Mouse (Mus musculus): ENCODE data around the gene Ccdc92b.

Ccdc92b gene

DNA sequence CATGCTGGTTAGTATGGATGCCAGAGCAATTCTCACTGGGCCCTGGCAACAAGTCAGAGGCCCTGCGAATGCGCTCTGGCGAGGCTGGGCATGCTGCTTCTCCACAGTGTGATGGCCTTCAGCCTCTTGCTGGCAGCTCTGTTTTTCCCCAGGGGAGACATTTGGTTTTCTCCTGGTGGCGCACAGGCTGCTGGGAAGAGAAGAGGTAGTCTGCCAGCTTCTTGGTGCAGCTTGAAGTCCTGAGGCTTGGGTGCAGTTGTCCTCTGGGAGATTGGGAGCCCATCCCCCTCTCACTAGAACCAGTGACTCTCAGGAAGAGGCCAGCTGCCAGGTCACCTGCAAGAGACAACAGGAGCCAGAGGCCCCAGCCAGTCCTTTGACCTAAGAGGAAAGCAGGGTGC lies 33.4 kb downstream of the Ccdc92b start:
- DNase-seq (ENCODE audit: low read depth, low spot score): no peak

DNA sequence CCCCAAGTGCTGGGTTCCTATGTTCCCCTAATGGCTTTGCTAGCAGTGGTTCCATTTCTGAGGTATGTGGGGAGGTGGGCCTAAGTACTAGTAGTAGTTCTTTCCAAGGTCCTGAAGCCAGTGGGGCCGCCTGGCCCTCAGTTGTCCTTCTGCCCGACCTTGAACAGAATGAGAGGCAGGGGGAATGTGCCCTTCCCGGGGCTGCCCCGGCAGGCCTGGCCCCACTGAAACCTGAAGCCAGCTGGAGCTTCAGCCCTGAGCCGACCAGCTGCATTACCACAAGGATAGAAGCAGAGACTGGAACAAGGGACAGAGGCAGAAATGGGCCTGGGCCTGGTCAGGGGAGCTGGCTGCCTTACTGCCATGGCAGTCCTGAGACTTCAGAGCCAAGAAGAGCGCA lies 34.0 kb downstream of the Ccdc92b start:
- DNase-seq (ENCODE audit: low read depth, low spot score): no peak

DNA sequence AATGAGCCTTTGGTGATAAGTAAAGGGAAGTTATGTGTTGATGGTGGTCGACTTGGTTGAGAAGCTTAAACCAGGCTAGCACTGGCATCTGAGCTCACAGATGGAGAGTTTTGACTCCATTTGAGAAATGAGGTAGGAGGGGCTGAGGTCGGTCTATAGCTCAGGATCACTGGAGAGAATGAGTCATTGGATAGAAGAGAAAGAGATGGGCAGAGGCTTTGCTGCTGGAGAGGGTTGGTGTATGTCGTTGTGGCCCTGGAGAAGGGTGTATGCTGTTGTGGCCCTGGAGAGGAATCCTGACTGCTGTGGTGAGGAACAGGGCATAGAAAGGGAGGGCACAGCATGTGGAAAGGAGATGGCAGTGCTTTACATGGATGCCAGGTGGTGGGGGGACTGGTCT lies 36.5 kb downstream of the Ccdc92b start:
- DNase-seq (ENCODE audit: low read depth, low spot score): no peak

DNA sequence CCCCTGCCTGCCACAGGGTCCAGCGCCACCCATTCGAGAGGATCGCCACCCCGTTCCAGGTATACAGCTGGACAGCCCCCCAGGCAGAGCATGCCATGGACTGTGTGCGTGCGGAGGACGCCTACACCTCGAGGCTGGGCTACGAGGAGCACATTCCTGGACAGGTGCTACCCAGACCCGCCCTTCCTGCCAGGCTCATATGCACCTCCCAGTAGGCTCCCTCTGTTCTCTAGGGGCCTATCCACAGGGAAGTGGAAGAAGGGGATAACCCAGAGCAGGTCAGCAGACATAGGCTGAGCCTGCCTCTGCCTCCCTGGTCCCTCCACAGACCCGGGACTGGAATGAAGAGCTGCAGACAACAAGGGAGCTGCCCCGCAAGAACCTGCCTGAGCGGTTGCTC lies 40.9 kb downstream of the Ccdc92b start:
- no peak for DNase-seq (ENCODE audit: low read depth, low spot score)

DNA sequence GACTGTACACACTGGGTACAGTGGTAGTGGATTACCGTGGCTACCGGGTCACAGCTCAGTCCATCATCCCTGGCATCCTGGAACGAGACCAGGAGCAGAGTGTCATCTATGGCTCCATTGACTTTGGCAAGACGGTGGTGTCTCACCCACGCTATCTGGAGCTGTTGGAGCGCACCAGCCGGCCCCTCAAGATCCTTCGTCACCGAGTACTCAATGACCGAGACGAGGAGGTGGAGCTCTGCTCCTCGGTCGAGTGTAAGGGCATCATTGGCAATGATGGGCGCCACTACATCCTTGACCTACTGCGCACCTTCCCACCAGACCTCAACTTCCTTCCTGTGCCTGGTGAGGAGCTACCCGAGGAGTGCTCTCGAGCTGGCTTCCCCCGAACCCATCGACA lies 42.2 kb downstream of the Ccdc92b start:
- DNase-seq (ENCODE audit: low read depth, low spot score): no peak

DNA sequence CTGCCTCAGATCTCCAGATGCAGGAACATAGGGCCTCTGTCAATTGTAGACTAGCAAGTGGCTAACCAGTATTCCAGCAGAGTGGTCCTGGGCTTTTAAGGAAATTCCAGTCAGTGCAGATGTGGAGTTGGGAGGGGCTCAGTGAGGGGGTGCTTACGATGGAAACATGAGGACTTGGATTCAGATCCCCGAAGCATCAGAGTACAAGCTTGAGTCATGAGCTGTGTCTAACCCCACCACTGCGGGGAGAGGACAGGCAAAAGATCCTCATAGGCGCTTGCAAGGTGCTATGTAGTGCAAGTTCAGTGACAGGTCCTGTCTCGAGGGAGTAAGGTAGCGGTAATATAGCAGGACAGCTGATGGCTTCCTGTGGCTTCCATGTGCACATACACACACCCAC lies 42.8 kb downstream of the Ccdc92b start:
- no peak for DNase-seq (ENCODE audit: low read depth, low spot score)

DNA sequence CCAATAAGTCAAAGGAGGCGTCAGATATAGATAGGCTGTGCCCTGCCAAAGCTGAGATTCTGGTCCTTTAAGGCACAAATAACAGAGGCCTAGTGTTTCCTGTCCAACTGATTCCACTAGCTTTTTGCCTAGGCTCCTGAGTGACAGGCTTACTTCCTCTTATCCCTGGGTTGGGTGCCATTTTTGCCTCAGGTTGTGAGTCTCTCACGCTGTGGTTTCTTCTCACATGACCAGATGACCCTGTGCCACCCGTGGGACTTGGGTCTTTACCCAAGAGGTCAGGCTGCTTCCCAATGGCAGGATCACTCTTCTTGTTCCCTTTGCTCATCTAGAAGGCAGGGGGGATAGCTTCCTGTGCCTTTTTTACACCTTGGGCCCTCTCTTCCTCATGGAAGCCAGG lies 44.9 kb downstream of the Ccdc92b start:
- DNase-seq (ENCODE audit: low read depth, low spot score): no peak

DNA sequence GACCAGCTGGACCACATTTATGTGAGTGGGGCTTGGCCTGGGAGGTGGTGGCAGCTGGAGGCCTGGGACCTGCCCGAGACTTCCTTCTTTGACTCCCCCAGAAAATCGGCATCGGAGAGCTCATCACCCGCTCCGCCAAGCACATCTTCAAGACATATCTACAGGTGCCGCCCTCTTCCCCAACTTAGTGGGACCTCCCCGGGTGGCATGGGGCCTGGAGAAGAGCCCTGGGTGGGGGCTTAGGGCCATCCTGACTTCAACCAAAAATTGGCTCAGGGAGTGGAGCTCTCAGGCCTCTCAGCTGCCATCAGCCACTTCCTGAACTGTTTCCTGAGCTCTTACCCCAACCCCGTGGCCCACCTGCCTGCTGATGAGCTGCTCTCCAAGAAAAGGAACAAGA lies 45.5 kb downstream of the Ccdc92b start:
- no peak for DNase-seq (ENCODE audit: low read depth, low spot score)

DNA sequence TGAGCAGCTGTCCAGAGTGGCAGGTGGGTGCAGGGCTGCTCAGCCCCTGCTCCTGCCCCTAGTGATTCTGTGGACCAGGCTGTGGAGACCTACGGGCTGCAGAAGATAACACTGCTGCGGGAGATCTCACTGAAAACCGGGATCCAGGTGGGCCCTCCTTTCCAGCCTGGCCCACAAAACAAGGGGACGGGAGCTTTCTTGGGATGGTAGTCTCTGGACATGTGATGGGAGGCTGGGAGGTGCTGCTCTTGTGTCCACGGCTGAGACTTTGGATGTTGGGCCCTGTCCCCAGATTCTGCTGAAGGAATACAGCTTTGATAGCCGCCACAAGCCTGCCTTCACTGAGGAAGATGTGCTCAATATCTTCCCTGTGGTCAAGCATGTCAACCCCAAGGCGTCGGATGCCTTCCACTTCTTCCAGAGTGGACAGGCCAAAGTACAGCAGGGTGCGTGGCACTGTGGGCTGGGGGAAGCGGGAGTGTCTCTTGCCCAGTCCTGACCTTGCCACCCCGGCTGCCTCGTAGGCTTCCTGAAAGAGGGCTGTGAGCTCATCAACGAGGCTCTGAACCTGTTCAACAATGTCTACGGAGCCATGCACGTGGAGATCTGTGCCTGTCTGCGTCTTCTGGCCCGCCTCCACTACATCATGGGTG lies 46.4 kb downstream of the Ccdc92b start:
- no peak for DNase-seq (ENCODE audit: low read depth, low spot score)

DNA sequence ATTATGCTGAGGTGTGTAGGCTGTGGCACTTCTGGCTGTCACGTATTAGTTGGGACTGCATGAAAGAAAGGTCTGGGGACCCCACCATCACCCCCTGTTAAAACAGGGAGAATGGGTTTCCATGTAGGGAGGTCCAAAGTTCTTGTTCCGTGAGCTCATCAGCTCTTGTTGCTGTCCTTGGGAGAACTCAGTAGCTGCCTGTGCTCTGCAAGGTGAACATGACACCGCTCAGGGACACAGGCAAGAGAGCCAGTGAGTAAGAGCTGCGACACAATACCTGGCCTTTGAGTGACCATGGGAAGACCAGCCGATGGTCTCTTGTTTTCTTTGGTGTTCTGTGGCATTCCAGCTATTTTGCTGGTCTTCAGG lies 46.9 kb downstream of the Ccdc92b start:
- no peak for DNase-seq (ENCODE audit: low read depth, low spot score)

DNA sequence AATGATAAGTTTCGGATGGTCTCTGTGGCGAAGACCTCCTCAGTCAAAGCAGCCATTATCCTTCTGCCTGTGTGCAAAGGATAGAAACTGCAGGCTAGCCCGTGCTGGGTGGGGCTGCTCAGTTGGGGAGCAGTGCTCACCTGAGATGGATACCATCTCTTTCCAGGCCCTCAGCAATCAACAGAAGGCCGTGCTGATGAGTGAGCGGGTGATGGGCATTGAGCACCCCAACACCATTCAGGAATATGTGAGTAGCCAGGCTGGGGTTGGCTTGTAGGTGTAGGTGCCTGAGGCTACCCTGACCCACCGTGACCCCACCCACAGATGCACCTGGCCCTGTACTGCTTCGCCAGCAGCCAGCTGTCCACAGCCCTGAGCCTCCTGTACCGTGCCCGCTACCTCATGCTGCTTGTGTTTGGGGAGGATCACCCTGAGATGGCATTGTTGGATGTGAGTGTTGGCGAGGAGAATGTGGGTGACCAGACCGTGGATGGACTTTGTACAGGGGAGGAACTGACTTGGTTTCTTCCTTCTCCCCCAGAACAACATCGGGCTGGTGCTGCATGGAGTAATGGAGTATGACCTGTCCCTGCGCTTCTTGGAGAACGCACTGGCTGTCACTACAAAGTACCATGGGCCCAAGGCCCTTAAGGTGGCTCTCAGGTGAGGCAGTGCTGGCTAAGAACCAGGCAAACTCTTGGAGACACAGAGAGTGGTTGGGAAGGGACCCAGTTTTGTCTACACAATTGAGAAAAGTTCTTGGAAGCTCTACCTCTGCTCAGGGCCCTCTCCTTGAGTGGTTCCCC lies 47.6 kb downstream of the Ccdc92b start:
- no peak for DNase-seq (ENCODE audit: low read depth, low spot score)

DNA sequence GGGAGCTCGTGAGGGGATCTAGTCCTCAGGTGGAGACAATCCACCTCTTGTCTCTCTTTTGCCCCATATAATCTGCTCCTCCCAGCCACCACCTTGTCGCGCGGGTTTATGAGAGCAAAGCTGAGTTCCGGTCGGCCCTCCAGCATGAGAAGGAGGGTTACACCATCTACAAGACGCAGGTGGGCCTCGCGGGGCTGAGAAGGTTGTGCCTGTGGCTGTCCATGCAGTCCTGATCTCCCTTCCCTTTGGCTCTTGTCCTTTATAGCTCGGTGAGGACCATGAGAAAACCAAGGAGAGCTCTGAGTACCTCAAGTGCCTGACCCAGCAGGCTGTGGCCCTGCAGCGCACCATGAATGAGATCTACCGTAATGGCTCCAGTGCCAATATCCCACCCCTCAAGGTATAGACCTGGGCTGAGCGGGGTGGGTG lies 48.2 kb downstream of the Ccdc92b start:
- no peak for DNase-seq (ENCODE audit: low read depth, low spot score)

DNA sequence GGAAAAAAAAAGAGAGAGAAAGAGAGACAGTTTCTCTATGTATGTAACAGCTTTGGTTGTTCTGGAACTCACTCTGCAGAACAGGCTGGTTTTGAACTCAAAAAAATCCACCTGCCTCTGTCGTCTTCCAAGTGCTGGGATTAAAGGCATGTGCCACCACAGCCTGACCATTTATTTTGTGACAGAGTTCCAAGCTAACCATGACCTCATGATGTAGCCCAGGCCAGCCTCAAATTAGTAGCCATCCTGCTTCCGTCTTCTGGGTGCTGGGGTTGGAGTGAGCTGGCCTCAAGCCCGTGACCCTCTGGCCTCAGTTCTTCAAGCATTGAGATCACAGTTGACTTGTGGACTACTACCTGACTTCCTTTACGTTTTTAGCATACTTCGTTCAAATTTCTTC lies 49.1 kb downstream of the Ccdc92b start:
- no peak for DNase-seq (ENCODE audit: low read depth, low spot score)

DNA sequence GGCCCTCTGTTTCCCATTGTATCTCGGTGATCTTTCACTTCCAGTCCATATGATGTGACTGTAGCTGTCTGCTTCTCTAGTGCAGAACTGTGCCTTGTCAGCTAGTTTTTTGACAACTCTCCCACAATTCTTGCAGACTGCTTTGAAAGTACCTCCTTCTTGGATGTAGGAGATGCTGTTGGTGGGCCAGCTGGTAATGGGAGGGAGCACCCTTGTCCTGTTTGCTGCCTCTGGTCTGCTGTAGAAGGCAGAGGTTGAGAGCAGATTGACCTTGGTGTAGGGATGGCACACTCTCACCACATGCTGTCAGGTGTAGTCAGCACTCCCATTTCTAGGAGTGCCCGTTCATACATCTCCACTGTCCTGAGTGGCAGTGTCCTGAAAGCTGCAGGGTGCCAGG lies 49.6 kb downstream of the Ccdc92b start:
- no peak for DNase-seq (ENCODE audit: low read depth, low spot score)

DNA sequence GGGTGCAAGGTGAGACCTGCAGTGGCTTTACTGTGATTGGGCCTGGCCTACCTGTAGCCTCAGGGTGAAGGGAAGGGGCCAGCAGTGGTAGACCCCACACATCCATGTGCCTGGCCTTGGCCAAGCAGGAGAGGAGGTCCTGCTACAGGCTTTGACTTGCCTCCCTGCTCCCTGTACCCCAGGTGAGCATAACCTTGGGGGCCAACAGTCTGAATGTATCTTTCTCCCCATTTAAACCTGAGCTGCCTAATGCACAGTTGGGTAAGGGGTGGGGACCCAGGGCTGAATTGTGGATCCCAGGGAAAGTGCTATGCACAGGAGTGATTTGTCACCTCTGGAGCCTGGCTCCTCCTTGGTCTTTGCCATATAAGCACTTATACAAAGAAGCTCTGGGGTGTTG lies 50.7 kb downstream of the Ccdc92b start:
- DNase-seq (ENCODE audit: low read depth, low spot score): no peak

DNA sequence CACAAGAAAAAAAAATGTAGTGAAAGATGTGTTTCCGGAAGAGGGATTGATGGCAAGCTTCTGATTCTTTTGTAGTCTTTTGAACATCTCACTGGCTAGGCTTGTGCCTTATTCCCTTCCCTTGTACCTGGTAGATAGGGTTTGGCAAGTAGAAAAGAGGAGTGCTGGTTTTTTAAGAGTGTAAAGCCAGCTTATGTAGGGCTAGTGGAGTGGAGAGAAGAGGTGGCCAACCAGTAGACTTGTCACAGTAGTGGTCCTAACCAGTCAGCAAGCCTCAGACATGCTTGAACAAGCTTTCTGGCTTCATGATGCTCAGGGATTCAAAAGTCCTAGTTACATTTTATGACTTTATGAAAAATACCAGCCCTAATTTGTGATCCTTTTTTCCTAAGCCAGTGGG lies 51.6 kb downstream of the Ccdc92b start:
- DNase-seq (ENCODE audit: low read depth, low spot score): no peak

DNA sequence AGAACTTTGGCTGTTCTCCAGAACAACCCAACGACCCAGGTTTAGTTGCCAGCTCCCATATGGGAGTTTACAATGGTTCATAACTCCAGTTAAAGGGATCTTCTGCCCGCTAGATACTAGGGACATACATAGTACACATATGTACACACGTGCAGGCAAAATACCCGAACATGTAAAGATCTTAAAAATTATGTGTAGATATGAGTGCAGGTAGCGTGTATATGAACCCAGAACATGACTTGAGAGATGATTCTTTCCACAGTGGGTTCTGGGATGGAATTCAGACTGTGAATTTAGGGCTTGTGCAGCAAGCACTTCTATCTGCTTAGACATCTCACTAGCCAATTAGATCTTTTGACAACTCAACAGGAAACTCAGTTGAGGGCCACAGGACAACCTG lies 52.4 kb downstream of the Ccdc92b start:
- no peak for DNase-seq (ENCODE audit: low read depth, low spot score)

DNA sequence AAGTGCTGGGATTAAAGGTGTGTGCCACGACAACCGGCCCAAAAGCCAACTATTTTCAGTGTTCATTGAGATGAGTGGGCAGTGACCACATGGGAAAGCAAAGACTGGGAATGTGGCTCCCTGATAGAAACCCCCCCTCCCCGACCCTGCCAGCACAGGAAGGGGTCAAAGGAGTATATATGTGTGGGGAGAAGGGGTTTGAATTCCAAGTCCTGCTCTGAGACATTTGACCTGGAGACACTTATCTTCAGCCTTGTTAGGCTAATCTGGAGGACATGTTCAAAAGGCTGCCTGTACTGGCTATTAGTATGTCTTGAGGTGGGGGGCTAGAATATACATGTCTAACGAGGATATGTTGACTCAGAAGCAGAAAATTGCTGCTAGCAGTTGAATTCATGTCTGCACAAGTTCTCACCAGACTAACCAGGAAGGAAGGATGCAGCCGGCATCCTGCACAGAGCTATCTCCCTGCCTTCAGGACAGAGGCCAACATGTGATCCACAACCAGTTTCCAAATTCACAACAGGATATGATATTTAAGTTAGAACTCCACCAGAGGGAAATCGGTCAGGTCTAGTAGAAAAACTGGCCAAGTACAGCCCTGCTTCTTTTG lies 53.6 kb downstream of the Ccdc92b start:
- no peak for DNase-seq (ENCODE audit: low read depth, low spot score)

DNA sequence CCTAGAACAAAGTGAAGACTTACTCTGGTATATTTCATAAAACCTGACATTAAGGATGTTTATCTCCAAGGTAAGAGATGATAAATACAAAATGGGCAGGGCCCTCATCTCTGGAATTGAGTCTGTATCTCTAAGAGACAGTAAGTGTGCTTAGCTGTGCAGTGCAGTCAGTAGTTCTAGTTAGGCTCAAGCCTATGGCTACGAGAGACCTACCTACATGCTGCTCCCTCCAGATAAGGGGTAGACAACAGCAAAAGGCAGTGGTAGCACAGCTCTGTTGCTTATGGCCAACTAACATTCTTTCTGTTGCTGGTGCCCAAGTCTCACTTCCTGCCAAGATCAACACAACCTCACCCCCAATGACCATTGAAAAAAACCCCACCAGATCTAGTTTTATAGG lies 54.2 kb downstream of the Ccdc92b start:
- no peak for DNase-seq (ENCODE audit: low read depth, low spot score)

DNA sequence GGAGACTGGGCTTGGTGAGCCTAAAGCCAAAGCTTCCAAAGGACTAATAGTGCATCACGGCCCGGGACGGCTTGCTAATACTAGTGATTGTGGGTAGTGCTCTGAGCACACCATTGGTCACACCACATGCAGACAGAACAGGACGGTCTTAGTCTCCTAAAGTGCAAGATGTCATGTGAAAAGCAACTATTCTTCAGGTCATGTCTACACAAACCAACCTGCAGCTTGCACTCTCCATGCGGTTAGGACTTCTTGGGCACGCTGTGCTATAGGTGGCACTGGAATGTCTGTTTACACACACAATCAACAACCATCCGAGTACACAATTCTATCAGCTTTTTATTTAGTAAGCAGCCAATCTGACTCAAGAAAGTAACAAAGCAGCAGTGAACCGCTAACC lies 55.3 kb downstream of the Ccdc92b start:
- no peak for DNase-seq (ENCODE audit: low read depth, low spot score)

DNA sequence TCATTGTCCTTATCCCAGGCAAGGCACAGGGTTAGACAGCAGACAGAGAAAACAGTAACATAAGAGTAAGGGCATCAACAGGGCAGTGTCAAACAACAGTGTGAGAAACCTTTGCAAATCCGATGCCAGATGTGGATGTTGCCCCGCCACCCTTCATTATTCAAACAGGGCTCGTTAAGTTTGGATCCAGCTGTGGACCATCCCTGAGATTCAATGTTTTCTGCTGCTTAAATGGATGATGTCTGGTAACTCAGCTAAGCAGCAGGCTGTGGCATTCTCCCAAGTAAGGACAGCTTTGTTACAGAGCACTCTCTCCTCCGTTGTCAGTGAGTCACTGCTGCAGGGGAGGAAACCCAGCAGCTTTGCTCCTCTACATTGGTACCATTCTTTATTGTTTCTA lies 55.8 kb downstream of the Ccdc92b start:
- no peak for DNase-seq (ENCODE audit: low read depth, low spot score)

All from forelimb bud, embryonic 11.5 days (tissue).